Mouse (Mus musculus): ENCODE measurements around the gene Casz1.

The Casz1 gene

DNA sequence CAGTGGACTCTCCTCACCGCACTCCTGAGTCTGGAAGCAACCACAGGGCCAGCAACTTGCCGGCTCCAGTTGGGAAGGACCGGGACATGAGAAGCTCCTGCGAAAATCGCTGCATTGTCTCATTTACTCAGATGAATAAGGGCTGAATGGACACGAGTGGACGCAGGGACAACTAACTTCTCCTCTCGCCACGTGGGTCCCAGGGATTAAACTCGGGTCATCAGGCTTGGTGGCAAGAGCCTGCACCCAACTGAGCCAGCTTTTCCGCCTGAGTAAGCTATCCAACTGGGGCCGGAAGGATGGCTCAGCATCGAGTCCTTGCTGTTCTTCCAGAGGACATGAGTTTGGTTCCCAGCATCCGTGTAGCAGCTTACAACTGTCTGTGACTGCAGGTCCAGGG is 169.2 kb downstream of the Casz1 start:
- DNase-seq (ENCODE audit: low read depth, low spot score): no peak
- Histone ChIP-seq H3K27me3 (ENCODE audit: control insufficient read depth, insufficient read depth, low read length, poor library complexity, severe bottlenecking) (no peaks in the 10 kb centered on the region), H3K36me3 (ENCODE audit: control insufficient read depth, insufficient read depth, low read length, poor library complexity, severe bottlenecking) (no peaks in the 10 kb centered on the region)

GRCm38 (mm10) chr4:148974833-148975232 is 170.6 kb downstream of the Casz1 start:
- H3K36me3 ChIP-seq (ENCODE audit: control insufficient read depth, insufficient read depth, low read length, poor library complexity, severe bottlenecking): no peaks in the 10 kb centered on the region
- no peaks in the 10 kb centered on the region for H3K27me3 ChIP-seq (ENCODE audit: control insufficient read depth, insufficient read depth, low read length, poor library complexity, severe bottlenecking)
- DNase-seq (ENCODE audit: low read depth, low spot score): no peak

DNA sequence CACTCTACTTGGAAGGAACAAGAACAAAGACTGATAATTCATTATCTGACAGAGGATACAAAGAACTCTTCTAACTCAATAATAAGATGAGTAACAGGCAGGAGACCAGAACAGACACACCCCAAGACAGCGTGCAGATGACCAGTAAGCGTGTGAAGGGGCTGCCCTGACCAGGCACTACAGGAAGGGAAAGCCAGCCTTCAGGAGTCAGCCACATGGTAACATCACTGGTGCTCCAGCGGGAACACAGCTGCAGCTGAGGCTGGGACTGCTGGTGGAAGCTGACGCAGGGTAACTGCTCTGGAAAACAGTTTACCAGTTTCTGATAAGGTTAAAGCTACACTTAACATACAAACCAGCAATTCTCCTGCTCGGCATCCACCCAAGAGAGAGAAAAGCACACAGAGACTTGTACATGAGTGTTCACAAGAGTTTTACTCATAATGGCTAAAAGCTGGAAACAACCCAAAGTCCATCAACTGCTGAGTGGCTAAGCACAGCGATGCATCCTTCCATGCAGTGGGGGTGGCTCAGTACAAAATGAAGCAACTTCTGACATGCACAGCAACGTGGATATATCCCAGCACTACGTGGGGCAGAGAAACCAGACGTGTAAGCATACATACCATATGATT is 174.1 kb downstream of the Casz1 start:
- Histone ChIP-seq H3K36me3 (ENCODE audit: control insufficient read depth, insufficient read depth, low read length, poor library complexity, severe bottlenecking) (peaks cover 3% of the 10 kb centered on the region; the same call in 1 of the 2 replicates), H3K27me3 (ENCODE audit: control insufficient read depth, insufficient read depth, low read length, poor library complexity, severe bottlenecking) (no peaks in the 10 kb centered on the region)
- DNase-seq (ENCODE audit: low read depth, low spot score): no peak

DNA sequence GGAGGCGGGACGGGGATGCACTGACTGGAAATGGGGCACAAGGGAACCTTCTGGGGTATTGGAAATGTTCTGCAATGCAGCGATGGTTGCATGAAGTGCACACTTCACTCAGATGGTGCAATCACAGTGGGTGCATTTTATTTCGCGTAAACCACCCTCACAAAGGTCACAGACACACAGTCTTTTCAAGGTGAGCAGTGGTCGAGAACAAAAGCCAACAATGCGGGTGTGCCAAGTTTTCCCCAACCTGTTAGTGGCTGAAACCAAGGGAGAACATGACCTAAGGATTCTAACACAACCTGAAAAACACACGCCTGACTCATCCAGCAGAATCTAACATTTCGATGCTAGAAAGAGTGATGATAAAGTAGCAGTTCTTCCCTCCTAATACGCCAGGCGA is 174.7 kb downstream of the Casz1 start:
- DNase-seq (ENCODE audit: low read depth, low spot score): no peak
- Histone ChIP-seq H3K36me3 (ENCODE audit: control insufficient read depth, insufficient read depth, low read length, poor library complexity, severe bottlenecking) (peaks cover 5% of the 10 kb centered on the region; the same call in 1 of the 2 replicates), H3K27me3 (ENCODE audit: control insufficient read depth, insufficient read depth, low read length, poor library complexity, severe bottlenecking) (no peaks in the 10 kb centered on the region)

DNA sequence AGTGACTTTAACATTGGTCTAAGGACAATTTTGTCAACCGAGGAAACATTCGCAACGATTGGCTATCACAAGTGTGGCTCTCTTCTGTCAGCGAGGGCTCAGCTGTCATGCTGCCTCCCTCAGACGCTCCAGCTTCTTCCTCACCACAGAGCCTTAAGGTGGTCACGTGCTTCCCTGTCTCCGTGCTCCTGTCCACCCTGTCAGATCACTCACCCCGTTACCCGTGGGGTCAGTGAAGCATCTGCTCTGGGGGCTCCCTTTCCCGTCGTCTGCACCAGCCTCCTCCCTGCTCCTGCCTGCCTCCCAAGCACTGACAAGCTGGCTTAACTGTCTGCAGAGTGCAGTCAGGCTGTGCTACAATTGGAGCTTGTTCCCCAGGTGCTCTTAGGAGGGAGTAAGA is 175.6 kb downstream of the Casz1 start:
- no peak for DNase-seq (ENCODE audit: low read depth, low spot score)
- Histone ChIP-seq H3K36me3 (ENCODE audit: control insufficient read depth, insufficient read depth, low read length, poor library complexity, severe bottlenecking) (peaks cover 5% of the 10 kb centered on the region; the same call in 1 of the 2 replicates), H3K27me3 (ENCODE audit: control insufficient read depth, insufficient read depth, low read length, poor library complexity, severe bottlenecking) (no peaks in the 10 kb centered on the region)

DNA sequence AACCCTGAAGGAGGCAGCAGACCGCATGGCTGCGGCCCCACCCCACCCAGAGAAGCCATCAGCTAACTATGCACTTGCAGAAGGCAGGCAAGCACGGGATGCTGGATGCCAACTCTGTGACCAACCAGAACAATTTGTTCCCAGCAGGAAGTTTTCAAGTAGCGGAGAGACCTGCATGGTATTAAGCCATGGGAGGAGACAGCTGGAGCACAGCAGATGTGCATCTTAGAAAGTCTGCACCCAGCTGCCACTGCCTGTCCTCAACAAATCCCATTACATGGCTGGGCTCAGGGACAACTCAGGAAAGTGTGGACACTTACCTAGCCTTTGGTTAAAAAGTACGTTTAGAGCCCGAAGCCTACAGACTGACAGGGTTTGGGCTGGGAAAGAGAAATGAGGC is 178.0 kb downstream of the Casz1 start:
- H3K27me3 ChIP-seq (ENCODE audit: control insufficient read depth, insufficient read depth, low read length, poor library complexity, severe bottlenecking): no peaks in the 10 kb centered on the region
- peaks cover 5% of the 10 kb centered on the region; the same call in 1 of the 2 replicates for H3K36me3 ChIP-seq (ENCODE audit: control insufficient read depth, insufficient read depth, low read length, poor library complexity, severe bottlenecking)
- DNase-seq (ENCODE audit: low read depth, low spot score): no peak

GRCm38 (mm10) chr4:148984701-148985540 is 180.7 kb downstream of the Casz1 start:
- no peak for DNase-seq (ENCODE audit: low read depth, low spot score)
- peaks cover 5% of the 10 kb centered on the region; the same call in 1 of the 2 replicates for H3K36me3 ChIP-seq (ENCODE audit: control insufficient read depth, insufficient read depth, low read length, poor library complexity, severe bottlenecking)
- H3K27me3 ChIP-seq (ENCODE audit: control insufficient read depth, insufficient read depth, low read length, poor library complexity, severe bottlenecking): no peaks in the 10 kb centered on the region

DNA sequence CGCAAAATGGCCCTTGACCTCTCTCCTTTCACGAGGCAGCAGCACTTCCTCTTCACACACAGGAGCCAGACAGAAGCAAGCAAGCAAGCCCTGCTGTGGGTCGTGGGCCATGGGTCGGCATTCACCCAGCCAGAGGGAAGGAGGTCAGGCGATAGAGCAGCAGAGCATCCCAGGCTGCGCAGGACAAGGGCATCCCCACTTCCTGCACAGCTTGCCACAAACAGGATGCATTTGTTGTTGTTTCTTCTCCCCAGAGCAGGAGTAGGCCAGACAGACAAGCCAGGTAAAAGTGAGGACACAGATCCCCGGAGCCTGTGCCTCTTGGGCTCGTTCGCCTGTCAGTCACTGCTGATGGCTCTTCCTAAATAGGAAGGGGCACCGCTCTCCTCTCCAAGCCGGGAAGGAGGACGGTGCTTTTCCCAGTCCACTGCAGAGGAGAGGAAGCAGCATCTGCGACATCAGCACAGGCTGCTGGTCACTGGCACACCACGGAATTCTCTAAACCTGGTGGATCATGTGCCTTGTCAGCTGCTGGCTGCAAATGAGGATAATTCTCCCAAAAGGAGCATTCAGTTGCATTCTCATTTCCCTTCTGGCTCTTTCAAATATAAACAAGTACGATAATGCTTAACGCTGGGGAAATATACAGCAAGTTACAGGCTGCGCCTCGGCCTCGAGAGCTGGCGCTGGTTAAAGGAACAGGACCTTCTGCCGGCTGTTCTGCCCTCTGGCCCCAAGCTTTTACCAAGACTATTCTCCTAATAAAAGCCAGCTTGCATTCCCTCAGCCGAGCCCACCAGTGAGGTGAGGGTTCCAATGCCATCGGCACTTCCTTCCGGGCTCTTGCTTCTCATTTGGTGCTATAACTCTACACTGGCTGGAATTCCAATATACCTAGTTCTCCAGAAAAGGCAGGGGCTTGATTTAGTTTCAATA is 181.6 kb downstream of the Casz1 start:
- Histone ChIP-seq H3K36me3 (ENCODE audit: control insufficient read depth, insufficient read depth, low read length, poor library complexity, severe bottlenecking) (peaks cover 5% of the 10 kb centered on the region; the same call in 1 of the 2 replicates), H3K27me3 (ENCODE audit: control insufficient read depth, insufficient read depth, low read length, poor library complexity, severe bottlenecking) (no peaks in the 10 kb centered on the region)
- DNase-seq (ENCODE audit: low read depth, low spot score): no peak

- no peak for DNase-seq (ENCODE audit: low read depth, low spot score)
- Histone ChIP-seq H3K27me3 (ENCODE audit: control insufficient read depth, insufficient read depth, low read length, poor library complexity, severe bottlenecking) (no peaks in the 10 kb centered on the region), H3K36me3 (ENCODE audit: control insufficient read depth, insufficient read depth, low read length, poor library complexity, severe bottlenecking) (no peaks in the 10 kb centered on the region)
These were observed 185.8 kb downstream of the Casz1 start for GRCm38 (mm10) chr4:148990038-148990437.

DNA sequence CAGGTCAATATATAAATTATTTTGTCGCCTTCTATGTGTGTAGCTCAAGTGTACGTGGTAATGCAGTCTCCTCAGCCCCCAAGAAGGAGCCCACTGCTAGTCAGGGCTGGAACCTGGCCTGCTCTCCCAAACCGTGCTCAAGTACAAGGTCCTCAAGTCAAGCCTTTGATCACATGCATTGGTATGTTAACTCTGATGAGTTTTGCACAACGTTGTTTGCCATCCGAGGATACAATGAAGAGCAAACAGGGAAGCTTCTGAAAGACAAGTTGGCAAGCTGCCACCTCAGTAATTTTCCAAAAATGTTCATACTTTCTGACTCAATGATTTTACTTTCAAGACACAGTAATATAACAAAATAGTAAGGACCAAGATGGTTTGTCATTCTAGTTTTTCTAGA is 189.7 kb downstream of the Casz1 start:
- no peaks in the 10 kb centered on the region for H3K36me3 ChIP-seq (ENCODE audit: control insufficient read depth, insufficient read depth, low read length, poor library complexity, severe bottlenecking)

DNA sequence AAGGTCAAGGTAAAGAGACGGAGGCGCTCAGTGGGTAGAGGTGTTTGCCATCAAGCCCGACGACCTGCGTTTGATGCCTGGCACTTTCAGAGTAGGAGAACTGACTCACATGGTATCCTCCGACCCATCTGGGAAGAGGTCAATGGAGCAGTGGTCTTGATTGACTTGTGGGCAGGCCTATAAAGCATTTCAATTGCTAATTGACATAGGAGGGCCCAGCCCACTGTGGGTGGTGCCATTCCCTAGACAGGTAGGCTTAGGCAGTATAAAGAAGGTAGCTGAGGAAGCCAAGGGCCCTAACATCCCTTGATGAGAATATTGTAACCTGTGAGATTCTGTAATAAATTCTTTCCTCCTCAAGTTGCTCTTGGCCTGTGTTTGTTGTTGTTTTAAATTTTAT is 196.5 kb downstream of the Casz1 start:
- Histone ChIP-seq H3K27me3 (ENCODE audit: control insufficient read depth, insufficient read depth, low read length, poor library complexity, severe bottlenecking) (no peaks in the 10 kb centered on the region), H3K36me3 (ENCODE audit: control insufficient read depth, insufficient read depth, low read length, poor library complexity, severe bottlenecking) (no peaks in the 10 kb centered on the region)
- DNase-seq (ENCODE audit: low read depth, low spot score): no peak

More for the DNA sequence above, 189.7 kb downstream of the Casz1 start:
- H3K27me3 ChIP-seq (ENCODE audit: control insufficient read depth, insufficient read depth, low read length, poor library complexity, severe bottlenecking): no peaks in the 10 kb centered on the region
- DNase-seq (ENCODE audit: low read depth, low spot score): no peak

DNA sequence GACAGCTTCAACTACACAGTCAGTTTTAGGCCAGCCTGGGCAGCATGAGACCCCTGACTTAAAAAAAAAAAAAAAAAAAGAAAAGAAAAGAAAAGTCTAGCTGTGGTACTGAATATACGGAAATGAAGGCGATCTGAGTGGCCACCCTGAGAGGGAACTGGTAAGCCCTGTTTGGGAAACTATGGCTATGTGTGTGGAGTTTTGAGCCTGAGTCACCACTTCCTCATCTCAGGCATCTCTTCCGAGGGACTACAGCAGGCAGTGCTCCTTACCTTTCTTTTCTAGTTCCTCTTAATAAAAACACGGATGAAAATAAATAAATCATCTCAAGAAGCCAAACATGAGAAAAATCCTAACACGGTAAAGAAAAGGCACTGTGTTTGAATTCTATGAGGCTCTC is 197.3 kb downstream of the Casz1 start:
- Histone ChIP-seq H3K36me3 (ENCODE audit: control insufficient read depth, insufficient read depth, low read length, poor library complexity, severe bottlenecking) (no peaks in the 10 kb centered on the region), H3K27me3 (ENCODE audit: control insufficient read depth, insufficient read depth, low read length, poor library complexity, severe bottlenecking) (no peaks in the 10 kb centered on the region)
- no peak for DNase-seq (ENCODE audit: low read depth, low spot score)

- H3K36me3 ChIP-seq (ENCODE audit: control insufficient read depth, insufficient read depth, low read length, poor library complexity, severe bottlenecking): no peaks in the 10 kb centered on the region
- no peaks in the 10 kb centered on the region for H3K27me3 ChIP-seq (ENCODE audit: control insufficient read depth, insufficient read depth, low read length, poor library complexity, severe bottlenecking)
These were observed 198.3 kb downstream of the Casz1 start for GRCm38 (mm10) chr4:149002441-149003093.

More at GRCm38 (mm10) chr4:149002441-149003093, 198.3 kb downstream of the Casz1 start:
- DNase-seq (ENCODE audit: low read depth, low spot score): no peak
